Mouse (Mus musculus) spleen, embryonic (tissue): ENCODE results near the gene Ccdc87.
"Not testable (repeated sequence)": the region's sequence is repeated elsewhere in the genome, so short reads cannot be mapped to it uniquely, and the experiment has no call there.

ENCODE experiments used
- CTCF ChIA-PET: fragments of 350-600 bp; sonication (Branson Sonifier 250); formaldehyde crosslinking; loops from one replicate; lab custom pipeline; 2022; lab: Charles Lee

The Ccdc87 gene

DNA sequence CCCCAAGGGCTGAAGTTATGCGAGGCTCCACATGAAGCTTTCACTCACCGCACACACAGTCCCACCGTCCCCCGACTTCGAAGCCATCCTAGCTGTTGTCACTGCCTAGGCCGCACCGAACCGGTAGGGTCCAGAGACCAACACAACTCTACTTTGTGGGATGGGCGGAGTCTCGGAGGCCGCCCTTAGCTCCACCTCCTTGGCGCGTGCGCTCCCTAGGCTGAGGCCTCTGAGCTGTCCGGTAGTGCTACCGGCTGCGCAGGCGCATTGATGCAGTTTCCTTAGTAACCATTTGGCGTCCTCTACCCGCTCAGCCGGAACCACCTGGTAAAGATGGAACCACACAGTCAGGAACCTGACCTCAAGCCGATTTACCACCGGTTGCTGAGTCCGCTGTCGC, at the start of gene Ccdc87, which contains the start of gene Ccs:
Ccdc87 (plus strand) TSS at position 218 of the 400 bp plus-strand sequence.
Ccs (minus strand) TSS at position 184 of the 400 bp plus-strand sequence.
- CTCF ChIA-PET, result interaction anchor here (0.8 kb wide), 1 partner anchor 63 kb away, joined by 4 read pairs; no protein-coding TSS in a partner anchor

DNA sequence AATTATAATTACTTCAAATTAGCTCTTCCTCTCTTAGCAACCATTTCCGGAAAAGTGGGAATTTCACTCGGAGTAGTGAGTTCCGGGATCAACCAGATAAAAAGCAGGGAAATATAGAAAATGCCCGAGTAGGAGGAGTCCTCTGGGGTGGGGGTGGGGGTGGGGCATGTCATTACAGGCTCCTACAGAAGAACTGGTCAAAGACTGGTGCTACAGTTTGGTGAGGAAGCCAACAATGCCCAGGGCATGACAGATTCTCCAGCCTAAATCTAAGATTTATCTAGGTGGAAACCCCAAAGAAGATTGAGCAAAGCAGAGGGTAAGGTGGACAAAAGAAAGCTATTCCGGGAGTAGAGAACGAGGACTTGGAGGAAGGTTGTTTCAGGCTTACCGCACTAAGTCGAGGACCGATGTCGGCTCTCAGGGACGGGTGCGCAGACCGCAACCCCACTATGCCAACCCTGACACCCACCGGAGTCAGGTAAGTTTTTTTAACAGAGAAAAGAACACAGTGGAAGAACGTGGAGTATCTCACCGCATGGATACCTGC, 45.8 kb upstream of the Ccdc87 start:
- CTCF ChIA-PET, result no interaction called here

DNA sequence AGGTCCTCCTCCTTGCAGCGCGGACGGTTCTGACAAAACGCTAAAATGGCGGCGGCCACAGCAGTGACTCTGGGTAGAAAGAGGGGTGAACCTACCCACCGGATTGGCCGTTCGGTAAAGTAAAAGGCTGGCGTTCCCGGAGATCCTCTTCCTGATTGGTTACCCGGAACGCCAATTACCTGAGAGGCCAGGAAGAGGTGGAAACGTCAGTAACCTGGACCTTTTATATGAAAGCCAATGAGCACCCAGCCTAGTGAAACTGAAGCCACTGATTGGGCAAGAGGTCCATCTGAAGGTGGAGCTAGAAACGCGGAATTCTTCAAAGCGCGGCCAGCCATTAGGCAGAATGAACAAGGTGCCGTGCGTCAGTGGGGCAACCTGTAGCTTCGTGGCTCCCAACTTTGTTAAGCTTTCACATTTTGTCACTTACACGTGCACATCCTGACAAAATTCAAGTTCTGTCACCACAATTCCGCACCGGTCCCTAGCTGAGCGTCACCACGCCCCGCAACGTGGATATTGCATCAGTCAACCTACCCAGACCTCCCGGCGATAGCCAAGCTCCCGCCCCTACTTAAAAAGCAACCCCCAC, 45.2 kb upstream of the Ccdc87 start, which contains the start of gene Rbm4:
Rbm4 (minus strand) TSS at position 71 of the 592 bp plus-strand sequence.
- CTCF ChIA-PET, result no interaction called here

DNA sequence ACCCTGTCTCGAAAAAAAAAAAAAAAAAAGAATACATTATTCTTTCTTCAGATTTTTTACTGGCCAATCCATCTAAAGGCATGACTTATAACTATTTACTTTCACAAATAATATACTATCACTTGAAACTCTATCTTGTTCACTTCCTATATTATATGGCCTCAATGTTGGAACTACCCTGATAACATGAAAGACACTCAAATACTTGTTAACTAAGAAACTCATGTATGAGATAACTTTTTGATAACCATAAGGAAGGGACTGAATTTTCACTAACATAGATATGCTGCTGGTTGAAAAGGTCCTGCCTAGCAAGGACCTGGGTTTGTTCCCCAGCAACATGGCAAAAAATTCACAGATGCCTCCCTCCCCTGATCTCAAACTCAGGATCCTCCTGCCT, 43.2 kb upstream of the Ccdc87 start:
- CTCF ChIA-PET, result no interaction called here

DNA sequence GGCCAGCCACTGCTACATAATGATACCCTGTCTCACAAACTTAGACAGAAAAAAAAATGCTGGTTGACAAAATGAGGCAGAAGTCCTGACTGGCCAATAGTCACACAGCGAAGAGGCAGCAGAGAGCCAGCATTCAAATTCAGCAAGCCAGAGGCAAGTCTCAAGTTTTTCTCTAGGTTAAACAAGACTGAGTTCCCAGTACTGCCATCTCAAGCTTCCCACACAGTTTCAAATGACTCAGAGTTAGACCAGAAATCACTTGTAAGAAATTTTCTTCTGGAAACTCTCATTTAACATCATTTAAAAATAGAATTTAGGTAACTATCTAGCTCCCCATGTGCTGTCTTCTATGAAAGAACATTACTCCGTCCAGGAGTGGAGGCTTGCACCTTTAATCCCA, 41.3 kb upstream of the Ccdc87 start:
- CTCF ChIA-PET, result no interaction called here

DNA sequence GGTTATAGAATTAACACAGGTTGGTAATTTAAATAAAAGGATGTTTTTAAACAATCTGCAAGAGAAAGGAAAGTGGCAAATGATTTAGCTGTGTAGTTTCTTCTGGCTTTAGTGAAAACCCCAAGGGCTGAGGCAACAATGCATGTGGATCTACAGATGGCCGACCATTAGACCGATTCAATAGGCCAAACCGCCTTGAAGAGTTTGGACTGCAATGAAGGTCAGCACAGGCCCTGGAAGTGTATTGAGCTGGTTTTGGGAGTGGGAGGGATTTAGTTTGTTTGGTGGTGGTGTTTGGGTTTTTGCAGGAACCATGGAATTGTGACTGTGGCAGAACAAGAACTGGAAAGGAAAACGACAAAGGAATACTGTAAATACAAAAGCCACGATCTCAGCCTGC, 40.1 kb upstream of the Ccdc87 start:
- CTCF ChIA-PET, result no interaction called here

DNA sequence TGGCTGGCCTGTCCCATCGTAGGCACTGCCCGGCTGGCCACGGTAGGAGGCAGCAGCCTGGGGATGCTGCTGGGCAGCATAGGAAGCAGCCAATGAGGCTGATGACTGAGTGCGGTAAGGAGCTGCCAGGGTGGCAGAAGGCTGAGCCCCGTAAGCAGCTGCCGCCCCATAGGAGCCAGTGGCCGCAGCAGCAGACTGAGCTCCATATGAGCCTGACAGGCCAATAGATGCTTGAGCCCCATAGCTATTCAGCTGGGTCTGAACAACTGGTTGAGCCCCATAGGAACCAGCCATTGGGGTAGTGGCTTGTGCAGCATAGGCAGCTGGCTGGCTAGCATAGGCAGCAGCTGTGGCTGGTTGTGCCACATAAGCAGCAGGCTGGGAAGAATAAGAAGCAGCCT, 36.5 kb upstream of the Ccdc87 start:
- CTCF ChIA-PET, result no interaction called here

DNA sequence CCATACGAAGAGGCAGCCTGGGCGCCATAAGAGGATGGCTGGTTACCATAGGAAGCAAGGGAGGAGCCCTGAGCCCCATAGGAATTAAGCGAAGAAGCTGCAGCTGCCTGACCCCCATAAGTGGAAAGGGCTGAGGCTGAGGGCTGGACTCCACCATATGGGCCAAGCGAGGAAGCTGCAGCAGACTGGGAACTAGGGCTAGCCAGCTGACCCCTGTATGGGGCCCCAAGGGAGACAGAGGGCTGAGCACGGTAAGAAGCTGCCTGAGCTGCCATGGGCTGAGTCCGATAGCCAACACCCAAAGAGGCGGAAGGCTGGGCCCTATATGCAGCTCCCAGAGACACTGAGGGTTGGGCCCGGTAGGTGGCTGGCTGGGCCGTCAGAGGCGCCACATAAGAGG, 35.9 kb upstream of the Ccdc87 start:
- CTCF ChIA-PET, result no interaction called here

DNA sequence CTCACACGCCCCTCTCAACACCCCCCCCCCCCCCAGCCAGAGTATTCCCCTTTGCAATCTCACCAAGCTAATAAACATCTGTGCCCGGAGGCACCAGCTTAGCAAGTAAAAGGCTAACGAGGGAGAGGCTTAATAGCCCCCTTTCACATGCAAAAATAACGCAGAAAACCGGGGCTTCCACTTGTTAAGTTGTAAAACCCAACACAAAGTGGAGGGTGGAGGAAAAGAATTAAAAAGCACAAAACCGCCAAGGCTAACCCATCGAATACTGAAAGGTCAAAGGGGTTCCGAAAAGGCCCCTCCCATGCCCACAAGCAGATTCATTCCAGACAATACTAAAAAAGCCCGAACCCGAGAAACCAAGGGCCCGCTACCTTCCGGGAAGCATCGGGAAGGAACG, 28.9 kb upstream of the Ccdc87 start:
- CTCF ChIA-PET, result interaction anchor here (0.6 kb wide), 2 partner anchors 174 to 1604 kb away, joined by 4 to 5 read pairs; no protein-coding TSS in a partner anchor

DNA sequence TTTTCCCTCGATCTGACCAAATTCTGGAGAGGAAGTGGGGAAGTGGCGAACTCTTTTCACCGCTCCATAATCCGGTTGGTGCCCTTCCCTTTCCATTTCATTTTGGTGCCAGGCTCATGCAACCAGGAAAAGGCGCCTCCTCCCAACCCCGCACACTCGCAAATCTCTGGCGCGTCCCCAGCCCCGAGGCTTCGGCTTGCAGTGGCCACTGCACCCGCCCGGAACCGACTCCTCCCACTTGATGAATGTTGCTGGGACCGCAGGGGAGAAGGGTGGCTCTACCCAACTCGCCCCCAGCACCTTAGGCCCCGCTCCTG, 28.5 kb upstream of the Ccdc87 start:
- CTCF ChIA-PET, result interaction anchor here (0.6 kb wide), 1 partner anchor 1603 kb away, joined by 4 read pairs; no protein-coding TSS in a partner anchor

DNA sequence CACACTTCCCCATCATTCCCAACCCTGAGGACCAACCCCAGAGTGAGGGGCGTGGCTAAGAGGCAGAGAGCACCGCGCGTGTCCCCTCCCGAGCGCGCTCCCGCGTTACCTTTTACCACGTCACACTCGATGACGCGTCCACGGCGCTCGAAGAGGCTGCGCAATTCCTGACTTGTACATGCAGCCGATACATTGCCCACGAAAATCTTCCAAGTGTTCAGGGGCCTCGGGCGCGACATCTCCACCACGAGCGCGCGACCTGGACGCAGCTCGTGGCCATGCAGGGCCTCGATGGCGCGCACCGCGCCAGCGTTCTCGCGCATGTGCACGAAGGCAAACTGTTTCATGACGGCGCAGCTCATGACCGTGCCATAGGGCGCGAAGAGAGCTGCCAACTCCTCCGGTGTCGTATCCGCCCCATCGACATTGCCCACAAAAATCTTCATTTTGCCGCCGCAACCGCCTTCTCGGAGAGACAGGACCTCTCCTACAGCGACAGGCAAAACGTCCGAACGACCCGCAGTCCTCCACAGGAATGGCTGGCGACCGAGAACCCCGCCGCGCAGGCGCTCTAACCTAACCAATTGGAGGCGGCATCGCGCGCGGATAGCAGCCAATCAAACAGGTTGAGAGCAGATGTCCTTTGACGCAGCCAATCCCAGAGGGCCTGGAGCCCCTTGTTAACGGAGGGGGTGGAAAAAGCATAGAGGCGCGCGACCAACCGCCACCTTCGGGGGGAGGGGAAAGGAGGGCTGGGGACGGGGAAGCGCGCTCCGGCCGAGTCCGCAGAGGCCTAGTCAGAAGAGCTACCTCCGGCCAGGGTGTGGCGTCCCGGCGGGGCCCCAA, 27.9 kb upstream of the Ccdc87 start, which contains the start of the genes Gm21992 and Rbm14:
Gm21992 (minus strand) TSS at position 550 of the 846 bp plus-strand sequence.
Rbm14 (minus strand) TSS at position 572 of the 846 bp plus-strand sequence.
- CTCF ChIA-PET, result no interaction called here

DNA sequence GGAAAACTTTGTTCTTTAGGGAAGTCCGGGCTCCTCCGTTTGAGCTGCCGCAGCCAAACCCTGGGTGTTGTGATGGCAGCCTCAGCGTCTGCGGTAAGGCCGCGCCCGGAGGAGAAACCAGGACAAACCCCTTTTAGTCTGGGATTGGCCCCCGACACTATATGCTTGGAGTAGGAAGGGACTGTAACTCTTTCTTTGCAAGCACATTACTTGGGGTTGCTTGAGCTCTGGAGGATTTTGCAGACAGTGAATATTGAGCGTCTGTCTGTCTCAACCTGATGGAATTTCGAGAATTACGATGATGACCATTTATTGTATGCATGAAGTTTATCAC, 27.3 kb upstream of the Ccdc87 start:
- CTCF ChIA-PET, result no interaction called here

DNA sequence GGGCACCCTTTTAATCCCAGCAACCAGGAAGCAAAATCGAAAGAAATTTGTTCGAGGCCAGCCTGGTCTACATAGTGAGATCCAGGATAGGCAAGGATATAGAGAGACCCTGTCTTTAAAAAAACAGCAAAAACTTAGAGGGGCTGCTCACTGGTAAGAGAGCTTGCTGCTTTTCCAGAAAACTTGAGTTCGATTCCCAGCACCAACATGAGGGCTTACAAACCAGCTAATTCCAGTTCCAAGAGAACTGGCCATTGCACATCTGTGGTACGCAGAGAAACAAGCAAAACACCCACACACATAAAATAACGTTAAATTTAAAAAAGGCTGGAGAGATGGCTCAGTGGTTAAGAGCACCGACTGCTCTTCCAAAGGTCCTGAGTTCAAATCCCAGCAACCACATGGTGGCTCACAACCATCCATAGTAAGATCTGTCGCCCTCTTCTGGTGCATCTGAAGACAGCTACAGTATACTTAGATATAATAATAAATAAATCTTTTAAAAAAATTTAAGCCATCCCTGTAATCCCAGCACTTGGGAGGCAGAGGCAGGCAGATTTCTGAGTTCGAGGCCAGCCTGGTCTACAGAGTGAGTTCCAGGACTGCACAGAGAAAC, 26.7 kb upstream of the Ccdc87 start:
- CTCF ChIA-PET, result not testable (repeated sequence)

DNA sequence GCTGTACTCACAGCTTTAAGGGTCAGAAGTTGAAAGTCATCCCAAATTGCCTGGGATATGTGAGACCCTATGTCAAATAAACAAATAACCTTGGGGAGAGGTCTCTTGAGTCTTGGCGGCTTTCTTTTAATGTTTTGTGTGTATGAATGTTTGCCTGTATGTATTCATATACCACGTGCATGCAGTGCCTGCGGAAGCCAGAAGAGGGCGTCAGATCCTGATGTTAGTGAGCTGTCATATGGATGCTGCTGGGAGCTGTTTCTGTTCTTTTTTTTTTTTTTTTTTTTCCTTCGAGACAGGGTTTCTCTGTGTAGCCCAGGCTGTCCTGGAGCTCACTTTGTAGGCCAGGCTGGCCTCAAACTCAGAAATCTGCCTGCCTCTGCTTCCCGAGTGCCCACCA, 26.2 kb upstream of the Ccdc87 start:
- CTCF ChIA-PET, result no interaction called here

DNA sequence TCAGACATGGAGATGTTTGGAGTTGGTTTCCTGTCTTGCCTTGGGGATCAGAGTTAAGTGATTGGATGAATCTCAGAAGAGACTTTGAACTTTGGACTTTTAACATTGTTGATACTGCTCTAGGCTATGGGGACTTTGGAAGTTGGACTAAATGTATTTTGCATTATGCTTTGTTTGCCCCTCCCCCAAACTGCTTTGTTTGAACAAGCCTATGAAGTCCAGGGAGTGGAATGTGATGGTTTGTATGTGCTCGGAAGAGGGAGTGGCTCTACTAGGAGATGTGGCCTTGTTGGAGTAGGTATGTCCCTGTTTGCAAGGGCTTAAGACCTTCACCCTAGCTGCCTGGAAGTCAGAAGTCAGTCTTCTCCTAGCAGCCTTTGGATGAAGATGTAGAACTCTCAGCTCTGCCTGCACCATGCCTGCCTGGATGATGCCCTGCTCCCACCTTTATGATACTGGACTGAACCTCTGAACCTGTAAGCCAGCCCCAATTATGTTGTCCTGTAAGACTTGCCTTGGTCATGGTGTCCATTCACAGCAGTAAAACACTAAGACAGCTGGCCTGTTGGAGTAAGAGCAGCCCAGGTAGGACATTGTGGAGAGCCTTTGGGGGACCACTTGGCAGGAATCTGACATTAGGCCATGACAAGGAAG, 21.9 kb upstream of the Ccdc87 start:
- CTCF ChIA-PET, result no interaction called here

DNA sequence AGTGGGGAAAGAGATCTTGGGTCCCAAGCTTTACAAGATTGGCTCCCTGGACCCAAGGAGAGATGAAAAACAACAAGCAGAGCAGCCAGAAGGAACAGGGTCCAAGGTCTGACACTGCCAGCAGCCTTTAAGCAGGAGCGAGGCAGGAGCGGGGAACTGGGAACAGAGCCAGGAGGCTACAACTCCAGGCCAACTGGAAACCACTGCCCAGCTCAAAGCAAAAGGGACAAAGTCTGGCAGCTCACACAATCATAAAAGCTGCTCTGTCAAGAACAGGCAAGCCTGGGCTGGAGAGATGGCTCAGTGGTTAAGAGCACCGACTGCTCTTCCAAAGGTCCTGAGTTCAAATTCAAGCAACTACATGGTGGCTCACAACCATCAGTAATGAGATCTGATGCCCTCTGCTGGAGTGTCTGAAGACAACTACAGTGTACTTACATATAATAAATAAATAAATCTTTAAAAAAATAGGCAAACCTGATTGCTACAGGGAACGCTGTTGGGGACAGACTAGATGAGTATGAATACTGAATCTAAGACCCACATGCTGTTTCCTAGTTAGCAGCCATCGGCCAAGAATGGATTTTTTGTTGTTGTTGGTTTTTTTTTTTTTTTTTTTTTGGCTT, 18.4 kb upstream of the Ccdc87 start:
- CTCF ChIA-PET, result no interaction called here

DNA sequence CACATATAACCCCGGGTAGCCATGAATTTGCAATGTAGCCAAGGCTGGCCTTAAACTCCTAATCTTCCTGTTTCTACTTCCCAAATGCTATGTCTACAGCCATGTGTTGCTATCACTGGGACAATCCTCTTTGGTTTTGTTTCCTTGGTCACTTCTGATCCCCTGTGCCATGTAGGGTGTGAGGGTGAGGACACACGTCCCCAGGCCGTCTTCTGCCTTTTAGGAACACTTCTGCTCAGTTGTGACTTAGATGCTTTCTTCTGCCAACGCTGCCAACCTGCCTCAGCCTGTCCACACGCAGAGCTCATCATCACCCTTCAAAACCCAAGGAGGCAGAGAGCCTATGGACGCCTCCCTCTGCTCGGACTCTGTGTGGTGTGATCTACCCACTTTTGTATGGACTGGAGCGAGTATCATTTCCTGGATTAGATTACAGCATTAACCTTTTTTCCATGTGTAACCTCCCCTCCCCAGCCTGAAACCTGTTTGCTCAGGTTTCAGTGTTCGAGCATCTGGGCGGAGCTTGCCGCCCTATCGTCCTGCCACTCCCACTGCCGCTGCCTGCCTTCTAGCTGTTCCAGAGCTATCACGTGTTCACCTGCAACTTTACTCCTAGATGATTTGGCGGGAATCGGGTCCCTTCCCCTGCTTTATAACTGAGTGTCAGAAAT, 10.6 kb upstream of the Ccdc87 start:
- CTCF ChIA-PET, result no interaction called here

DNA sequence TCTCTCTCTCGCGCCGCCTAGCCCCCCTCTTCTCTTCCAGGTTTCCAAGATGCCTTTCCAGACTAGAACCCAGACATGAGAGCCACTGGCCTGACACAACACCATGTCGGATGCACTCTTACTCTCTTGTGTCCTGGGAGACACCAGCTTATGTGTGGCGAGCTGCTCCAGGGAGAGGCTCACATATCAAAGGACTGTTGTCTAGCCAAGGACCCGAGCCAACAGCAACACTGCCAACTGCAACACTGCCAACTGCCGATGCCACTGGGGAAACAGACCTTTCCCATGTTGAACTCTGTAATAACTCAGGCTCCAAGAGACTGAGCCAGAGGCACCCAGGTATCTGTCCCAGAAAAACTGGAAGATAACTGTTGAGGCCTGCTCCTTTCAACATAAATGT, 10.0 kb upstream of the Ccdc87 start:
- CTCF ChIA-PET, result no interaction called here

DNA sequence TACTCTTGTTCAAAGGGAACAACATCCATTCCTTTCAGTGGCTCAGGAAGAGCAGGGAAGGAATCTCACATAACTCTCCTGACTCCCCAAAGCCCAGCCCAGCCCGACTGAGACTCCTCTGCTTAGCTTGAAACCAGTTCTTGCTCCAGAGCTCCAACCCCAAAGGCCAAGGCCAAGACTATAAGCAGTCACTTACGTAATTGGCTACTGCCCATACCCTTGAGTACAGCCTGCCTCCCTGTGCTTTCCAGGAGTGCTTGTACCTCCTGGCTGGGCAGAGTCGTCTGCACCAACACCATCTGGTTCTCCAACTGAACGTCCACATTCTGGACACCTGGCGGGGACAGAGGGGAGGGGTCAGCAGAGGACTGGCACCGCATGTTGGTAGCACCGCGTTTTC, 5.2 kb upstream of the Ccdc87 start:
- CTCF ChIA-PET, result interaction anchor here (0.6 kb wide), 1 partner anchor 89 kb away, joined by 13 read pairs; no protein-coding TSS in a partner anchor

DNA sequence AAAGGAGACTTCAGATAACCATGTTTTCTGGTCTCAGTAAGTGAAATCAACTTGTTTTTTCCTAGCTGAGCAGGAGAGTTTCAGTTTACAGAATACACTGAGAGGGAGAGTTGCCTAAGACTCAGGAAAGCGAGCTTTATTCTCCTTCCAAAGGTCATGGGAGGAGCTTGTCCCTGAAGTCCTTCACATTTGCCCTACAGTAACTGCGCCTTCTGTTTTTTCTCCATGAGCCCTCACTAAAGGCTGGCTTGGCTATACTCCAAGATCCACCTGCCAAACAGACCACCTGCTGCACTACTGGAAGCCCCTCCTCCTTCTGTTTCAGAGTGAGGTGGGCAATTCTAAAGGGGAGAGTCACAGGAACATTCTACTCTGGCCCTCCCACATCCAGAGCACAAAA, 3.1 kb upstream of the Ccdc87 start:
- CTCF ChIA-PET, result interaction anchor here (1.0 kb wide), 1 partner anchor 9 kb away, joined by 3 read pairs; no protein-coding TSS in a partner anchor

DNA sequence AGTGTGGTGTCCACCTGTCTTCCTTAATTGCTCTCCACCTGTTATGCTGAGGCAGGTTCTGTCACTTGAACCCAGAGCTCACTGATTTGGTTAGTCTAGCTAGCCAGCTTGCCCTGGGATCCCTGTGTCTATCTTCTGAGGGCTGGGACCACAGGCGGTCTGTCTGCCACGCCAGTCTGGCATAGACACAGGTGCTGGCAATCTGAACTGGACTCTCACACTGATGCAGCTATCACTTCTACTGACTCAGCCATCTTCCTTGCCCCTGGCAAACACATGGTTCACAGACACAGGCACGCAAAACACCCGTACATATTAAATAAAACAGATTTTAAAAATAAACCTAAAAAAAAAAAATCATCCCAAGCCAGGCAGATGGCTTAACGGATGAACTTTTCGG, 2.1 kb upstream of the Ccdc87 start:
- CTCF ChIA-PET, result no interaction called here
